ENCODE assay signal across 15 mouse cellular contexts in the genomic region with DNA sequence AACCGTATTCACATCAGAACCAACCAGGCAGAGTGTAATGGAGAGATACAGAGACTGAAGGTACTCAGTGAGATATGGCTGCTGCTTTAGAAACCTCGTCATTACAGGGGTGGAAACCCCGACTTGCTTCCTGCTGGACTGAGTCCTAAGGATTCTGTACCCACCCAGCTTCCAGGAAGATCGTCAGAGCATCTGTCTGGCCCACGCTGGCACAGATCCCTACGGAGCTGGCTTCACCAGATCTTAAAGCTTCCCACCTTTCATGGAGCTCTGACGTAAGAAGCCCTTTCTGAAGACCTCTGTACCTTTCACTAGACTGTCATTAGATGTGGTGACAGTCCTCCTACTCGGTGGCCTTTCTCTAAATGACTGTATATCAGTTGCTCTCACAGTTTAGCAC.
"Had no signal": no experiment of that assay in that cellular context is flagged by ENCODE, and none has a peak within 500 bp of the region (broad histone marks: within the 10 kb centered on the region; RNA-seq: fewer than 3 reads in every experiment).

No protein-coding gene starts in this region.

- ATAC-seq: liver, embryonic 12.5 days had no signal

- H3K4me1 ChIP-seq: limb, embryonic 15.5 days; lung, embryonic 15.5 days had no signal

- H3K9ac ChIP-seq: limb, embryonic 15.5 days; liver, embryonic 12.5 days; lung, embryonic 15.5 days; midbrain, embryonic 12.5 days; neural tube, embryonic 13.5 days had no signal

- H3K27me3 ChIP-seq: lung, embryonic 15.5 days had no signal

- H3K36me3 ChIP-seq: limb, embryonic 15.5 days; liver, embryonic 12.5 days; lung, embryonic 15.5 days; midbrain, embryonic 12.5 days; neural tube, embryonic 13.5 days had no signal

- H3K9me3 ChIP-seq: limb, embryonic 15.5 days; liver, embryonic 12.5 days; lung, embryonic 15.5 days; midbrain, embryonic 12.5 days; neural tube, embryonic 13.5 days had no signal

- H3K27ac ChIP-seq: kidney, postnatal 0 days; limb, embryonic 15.5 days; liver, embryonic 12.5 days; lung, embryonic 15.5 days had no signal

- DNase-seq: kidney, adult 11 months; kidney, adult 9 months; kidney, postnatal 36 days; layer of hippocampus, adult 9-11 months; retina, postnatal 1 day; right cerebral cortex, postnatal 4 days; spleen, adult 18-20 months; thymus, adult 18-20 months; thymus, postnatal 14 days had no signal

- H3K4me3 ChIP-seq: limb, embryonic 15.5 days; liver, embryonic 12.5 days; lung, embryonic 15.5 days; midbrain, embryonic 12.5 days; neural tube, embryonic 13.5 days had no signal
